Mouse (Mus musculus) limb, embryonic 12.5 days (tissue): Measurements from ENCODE around the gene Tfdp2. TPM values are rescaled to one million over a fixed set of nuclear protein-coding genes. Genes with fewer than 3 reads are reported as not detected.
A peak's percentile ranks its signal among the peaks of the same experiment; 100 is the strongest.
"Not testable (repeated sequence)": the region's sequence is repeated elsewhere in the genome, so short reads cannot be mapped to it uniquely, and the experiment has no call there.

ENCODE experiments used
- ATAC-seq: fragments of 200-750 bp; cut with Nextera tagmentation; 2 replicates; pipeline ENCODE4 v1.8.0; 2017; ENCODE audit warnings: low read depth, moderate TSS enrichment; ENCODE audit not compliant: insufficient number of reproducible peaks, insufficient read depth, low FRiP score, low TSS enrichment
- H3K27ac ChIP-seq: fragments of 300-500 bp; sonication (generic); 2 replicates; pipeline ENCODE4 v1.5.1; 2016; ENCODE audit warnings: mild to moderate bottlenecking, moderate library complexity
- H3K27me3 ChIP-seq: fragments of 300-500 bp; sonication (generic); 2 replicates; pipeline ENCODE4 v1.6.1; 2016; ENCODE audit warnings: mild to moderate bottlenecking, moderate library complexity
- H3K36me3 ChIP-seq: fragments of 300-500 bp; sonication (generic); 2 replicates; pipeline ENCODE4 v1.6.1; 2016; ENCODE audit warnings: mild to moderate bottlenecking, moderate library complexity
- H3K4me1 ChIP-seq: fragments of 300-500 bp; sonication (generic); replicated peaks from 2 replicates; pipeline ENCODE4 v1.6.1; 2016
- H3K4me2 ChIP-seq: fragments of 300-500 bp; sonication (generic); 2 replicates; pipeline ENCODE4 v1.6.1; 2016; ENCODE audit warnings: mild to moderate bottlenecking, moderate library complexity
- H3K4me3 ChIP-seq: fragments of 300-500 bp; sonication (generic); replicated peaks from 2 replicates; pipeline ENCODE4 v1.5.1; 2016; ENCODE audit warnings: mild to moderate bottlenecking
- H3K9ac ChIP-seq: fragments of 300-500 bp; sonication (generic); replicated peaks from 2 replicates; pipeline ENCODE4 v1.6.1; 2016; ENCODE audit warnings: mild to moderate bottlenecking, moderate library complexity
- H3K9me3 ChIP-seq: fragments of 300-500 bp; sonication (generic); 2 replicates; pipeline ENCODE4 v1.6.1; 2016; ENCODE audit warnings: mild to moderate bottlenecking, moderate library complexity
- WGBS: fragments of 180-500 bp; shearing (Covaris S2); methylation state at CpG from one replicate; pipeline ENCODE4 v1.1.7; 2016; 5-methylcytosine and 5-hydroxymethylcytosine counted together
- polyA plus RNA-seq: library from polyadenylated mRNA; unstranded; fragments of >200 nt; fragmentation: Nextera tagmentation; extraction: Ambion mirVana; gene quantifications from 2 replicates; pipeline ENCODE4 v1.2.1, GENCODE M21; 2016

Tfdp2 gene
- polyA plus RNA-seq = 58.0 and 60.7 TPM in 2 replicates

GRCm38 (mm10) chr9:96195885-96196622 lies at the start of gene Tfdp2:
TSS of gene Tfdp2 (plus strand) at chr9:96196275.
- peak; percentile 98 for ATAC-seq
- Histone ChIP-seq H3K9ac (peak within 1 kb of the TSS; percentile 85), H3K27ac (peak within 1 kb of the TSS; percentile 90), H3K36me3 (no peaks in the 10 kb centered on the region), H3K9me3 (no peaks in the 10 kb centered on the region), H3K4me3 (peak within 1 kb of the TSS; percentile 88), H3K4me2 (peak within 1 kb of the TSS; percentile 82), H3K4me1 (peaks cover 22% of the 10 kb centered on the region), H3K27me3 (no peaks in the 10 kb centered on the region)
- WGBS = under 1% methylated on average over 81 of the region's 81 CpGs

GRCm38 (mm10) chr9:96152801-96153200 lies 43.3 kb upstream of the Tfdp2 start:
- H3K4me1 ChIP-seq = no peaks in the 10 kb centered on the region
- H3K9me3 ChIP-seq = no peaks in the 10 kb centered on the region
- H3K27me3 ChIP-seq = no peaks in the 10 kb centered on the region
- H3K4me2 ChIP-seq = no peak overlapping the region
- 86% methylated on average over 7 of the region's 7 CpGs for WGBS
- no peak overlapping the region for H3K9ac ChIP-seq
- H3K36me3 ChIP-seq = peaks cover 18% of the 10 kb centered on the region
- no peak overlapping the region for H3K27ac ChIP-seq
- no peak overlapping the region for H3K4me3 ChIP-seq
- no peak for ATAC-seq

GRCm38 (mm10) chr9:96158431-96158830 lies 37.6 kb upstream of the Tfdp2 start:
- Histone ChIP-seq H3K4me3 (no peak overlapping the region), H3K4me1 (no peaks in the 10 kb centered on the region), H3K9ac (no peak overlapping the region), H3K27ac (no peak overlapping the region), H3K9me3 (no peaks in the 10 kb centered on the region), H3K4me2 (no peak overlapping the region), H3K27me3 (no peaks in the 10 kb centered on the region), H3K36me3 (peaks cover 18% of the 10 kb centered on the region)
- WGBS = 38% methylated on average over 4 of the region's 4 CpGs
- no peak for ATAC-seq

DNA sequence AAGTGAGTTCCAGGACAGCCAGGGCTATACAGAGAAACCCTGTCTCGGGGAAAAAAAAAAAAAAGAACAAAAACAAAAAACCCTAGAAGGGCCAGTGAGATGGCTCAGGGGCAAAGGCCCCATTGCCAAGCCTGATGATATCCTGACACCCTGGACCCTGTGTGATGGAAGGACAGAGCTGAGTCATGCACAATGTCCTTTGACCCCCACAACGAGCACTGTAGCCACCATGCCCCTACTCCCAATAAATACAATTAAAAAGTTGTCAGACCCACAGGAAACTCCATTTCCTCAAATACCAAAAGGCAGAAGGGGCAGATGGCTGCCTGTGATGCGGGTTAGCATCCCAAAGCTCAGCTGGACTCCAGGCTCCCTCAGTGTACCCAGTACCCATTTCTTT lies 37.0 kb upstream of the Tfdp2 start:
- WGBS = 77% methylated on average over 3 of the region's 3 CpGs
- Histone ChIP-seq H3K27me3 (no peaks in the 10 kb centered on the region), H3K4me2 (no peak overlapping the region), H3K36me3 (peaks cover 13% of the 10 kb centered on the region), H3K4me1 (no peaks in the 10 kb centered on the region), H3K4me3 (no peak overlapping the region), H3K9ac (no peak overlapping the region), H3K9me3 (no peaks in the 10 kb centered on the region), H3K27ac (no peak overlapping the region)
- ATAC-seq = no peak

- no peak overlapping the region for H3K9ac ChIP-seq
- H3K36me3 ChIP-seq = 0 out of 2 replicates have a peak, but pooled peaks cover 5% of the 10 kb centered on the region
- no peak overlapping the region for H3K4me2 ChIP-seq
- no peaks in the 10 kb centered on the region for H3K27me3 ChIP-seq
- H3K9me3 ChIP-seq = no peaks in the 10 kb centered on the region
- H3K27ac ChIP-seq = no peak overlapping the region
- WGBS = 85% methylated on average over 3 of the region's 3 CpGs
- no peak overlapping the region for H3K4me3 ChIP-seq
- no peaks in the 10 kb centered on the region for H3K4me1 ChIP-seq
- ATAC-seq = no peak
Observed at GRCm38 (mm10) chr9:96160767-96161166, 35.3 kb upstream of the Tfdp2 start.

DNA sequence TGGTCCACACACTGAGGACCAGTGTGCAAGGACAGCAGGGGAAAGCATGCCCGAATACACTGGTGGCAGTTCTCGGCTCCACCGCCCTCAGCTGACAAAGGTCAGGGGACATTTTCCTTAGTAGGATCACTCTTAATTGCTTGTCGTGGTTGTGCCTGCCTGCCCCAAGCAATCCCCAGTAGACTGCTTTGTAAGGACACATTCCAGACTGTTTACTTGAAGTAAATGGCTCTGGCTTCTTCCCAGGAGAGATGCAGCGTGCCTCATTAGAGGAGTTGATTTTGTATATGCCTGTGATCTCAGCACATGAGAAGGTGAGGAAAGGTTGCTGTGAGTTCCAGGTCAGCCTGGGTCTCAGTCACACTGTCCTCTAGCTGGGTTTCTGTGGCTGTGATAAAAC lies 33.7 kb upstream of the Tfdp2 start:
- H3K27ac ChIP-seq = no peak overlapping the region
- no peaks in the 10 kb centered on the region for H3K4me1 ChIP-seq
- ATAC-seq = no peak
- H3K4me3 ChIP-seq = no peak overlapping the region
- 0 out of 2 replicates have a peak, but pooled peaks cover 5% of the 10 kb centered on the region for H3K36me3 ChIP-seq
- H3K9ac ChIP-seq = no peak overlapping the region
- no peaks in the 10 kb centered on the region for H3K9me3 ChIP-seq
- 59% methylated on average over 5 of the region's 5 CpGs for WGBS
- no peak overlapping the region for H3K4me2 ChIP-seq
- no peaks in the 10 kb centered on the region for H3K27me3 ChIP-seq

DNA sequence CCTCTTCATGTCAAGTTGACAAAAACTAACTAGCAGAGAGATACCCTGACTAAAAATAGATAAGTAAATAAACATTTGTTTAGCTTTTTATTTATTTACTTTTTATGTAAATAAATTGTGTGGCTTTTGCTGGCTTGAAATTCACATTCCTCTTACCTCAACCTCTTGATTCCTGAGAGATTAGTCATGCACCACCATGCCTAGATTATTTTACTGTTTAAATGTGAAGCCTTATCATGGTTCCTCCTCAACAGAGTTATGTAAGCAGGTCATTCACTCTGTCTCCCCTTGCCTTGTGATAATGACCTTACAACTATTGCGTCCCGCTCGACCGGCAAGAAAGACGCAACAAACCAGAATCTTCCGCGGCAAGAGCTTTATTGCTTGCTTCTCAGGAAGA lies 32.6 kb upstream of the Tfdp2 start:
- H3K4me2 ChIP-seq = no peak overlapping the region
- no peak overlapping the region for H3K27ac ChIP-seq
- 0 out of 2 replicates have a peak, but pooled peaks cover 5% of the 10 kb centered on the region for H3K36me3 ChIP-seq
- H3K4me3 ChIP-seq = no peak overlapping the region
- no peak overlapping the region for H3K9ac ChIP-seq
- WGBS = 97% methylated on average over 7 of the region's 7 CpGs
- ATAC-seq = no peak
- no peaks in the 10 kb centered on the region for H3K9me3 ChIP-seq
- H3K27me3 ChIP-seq = no peaks in the 10 kb centered on the region
- H3K4me1 ChIP-seq = no peaks in the 10 kb centered on the region

DNA sequence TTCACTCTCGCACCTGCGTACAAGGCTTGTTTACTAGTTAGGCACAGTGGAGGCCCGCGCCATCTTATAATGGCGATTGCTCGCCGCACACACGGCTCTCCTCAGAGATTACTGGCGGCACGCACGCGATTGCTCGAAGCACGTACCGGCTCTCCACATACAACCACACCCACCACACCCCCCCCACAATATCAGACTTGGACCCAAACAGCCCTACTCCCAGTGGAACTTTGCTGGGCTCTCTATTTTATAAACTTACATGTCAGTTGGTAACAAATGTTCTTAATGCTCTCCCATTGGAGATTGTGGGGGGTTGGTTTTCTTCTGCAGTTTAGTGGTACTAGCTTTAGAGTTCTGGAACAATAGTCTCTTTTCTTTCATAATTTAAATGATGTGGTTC lies 32.1 kb upstream of the Tfdp2 start:
- H3K4me2 ChIP-seq, H3K27me3 ChIP-seq, H3K9me3 ChIP-seq, H3K4me3 ChIP-seq, H3K9ac ChIP-seq, H3K27ac ChIP-seq, ATAC-seq, H3K36me3 ChIP-seq, H3K4me1 ChIP-seq: not testable (repeated sequence)
- 95% methylated on average over 15 of the region's 15 CpGs for WGBS

DNA sequence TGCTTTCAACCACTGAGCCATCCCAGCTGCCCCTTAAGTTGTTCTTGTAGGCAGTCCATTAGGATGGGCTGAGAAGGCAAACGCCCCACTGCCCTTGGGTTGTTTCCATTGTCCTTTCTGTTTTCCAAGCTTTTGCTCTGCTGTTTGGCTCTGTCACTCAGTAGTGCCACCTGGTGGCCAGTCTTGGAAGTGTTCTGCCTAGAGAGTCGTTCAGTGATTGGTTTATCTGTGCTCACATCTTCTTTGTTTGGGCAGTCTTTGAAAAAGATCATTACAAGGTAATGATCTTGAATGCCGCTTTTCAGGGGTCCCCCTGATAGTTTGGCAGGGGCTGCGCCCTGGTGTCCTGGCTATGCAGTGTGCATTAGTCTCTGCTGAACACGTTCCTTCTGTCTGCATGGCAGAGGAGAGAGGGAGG lies 28.9 kb upstream of the Tfdp2 start:
- Histone ChIP-seq H3K27me3 (no peaks in the 10 kb centered on the region), H3K36me3 (0 out of 2 replicates have a peak, but pooled peaks cover 3% of the 10 kb centered on the region), H3K9ac (no peak overlapping the region), H3K4me2 (no peak overlapping the region), H3K27ac (no peak overlapping the region), H3K9me3 (no peaks in the 10 kb centered on the region), H3K4me3 (no peak overlapping the region), H3K4me1 (no peaks in the 10 kb centered on the region)
- ATAC-seq = no peak
- 40% methylated on average over 5 of the region's 5 CpGs for WGBS

DNA sequence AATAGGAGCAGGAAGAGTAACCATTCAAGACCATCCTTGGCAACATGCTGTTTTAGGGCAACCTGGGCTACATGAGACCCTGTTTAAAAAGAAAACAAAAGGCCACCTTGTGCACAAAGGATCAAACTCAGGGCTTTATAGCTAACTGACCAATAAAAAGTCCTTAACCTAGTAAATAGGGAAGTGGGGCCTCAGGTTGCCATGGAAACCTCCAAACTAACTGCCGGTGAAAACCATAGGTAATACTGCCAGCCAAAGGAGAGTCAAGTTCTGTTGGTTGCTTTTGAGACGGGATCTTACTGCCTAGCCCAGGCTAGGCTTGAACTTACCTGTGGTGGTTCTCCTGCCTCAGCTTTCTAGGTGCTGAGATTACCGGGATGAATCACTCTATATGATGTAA lies 25.5 kb upstream of the Tfdp2 start:
- no peak for ATAC-seq
- Histone ChIP-seq H3K4me1 (no peaks in the 10 kb centered on the region), H3K36me3 (peaks cover 3% of the 10 kb centered on the region; the same call in 1 of the 2 replicates), H3K4me3 (no peak overlapping the region), H3K27ac (no peak overlapping the region), H3K4me2 (no peak overlapping the region), H3K9ac (no peak overlapping the region), H3K9me3 (no peaks in the 10 kb centered on the region; the same call in 1 of the 2 replicates), H3K27me3 (no peaks in the 10 kb centered on the region)
- 52% methylated on average over 3 of the region's 3 CpGs for WGBS

- Histone ChIP-seq H3K4me2 (no peak overlapping the region), H3K4me1 (no peaks in the 10 kb centered on the region), H3K9me3 (no peaks in the 10 kb centered on the region), H3K9ac (no peak overlapping the region), H3K27me3 (no peaks in the 10 kb centered on the region), H3K36me3 (no peaks in the 10 kb centered on the region), H3K27ac (no peak overlapping the region), H3K4me3 (no peak overlapping the region)
- ATAC-seq = no peak
- WGBS = 83% methylated on average over 4 of the region's 4 CpGs
Observed at GRCm38 (mm10) chr9:96184909-96185308, 11.2 kb upstream of the Tfdp2 start.

GRCm38 (mm10) chr9:96186701-96187100 lies 9.4 kb upstream of the Tfdp2 start:
- H3K4me2 ChIP-seq = no peak overlapping the region
- ATAC-seq = no peak
- no peaks in the 10 kb centered on the region for H3K27me3 ChIP-seq
- H3K27ac ChIP-seq = no peak overlapping the region
- H3K4me1 ChIP-seq = no peaks in the 10 kb centered on the region
- no peak overlapping the region for H3K9ac ChIP-seq
- H3K9me3 ChIP-seq = no peaks in the 10 kb centered on the region
- 75% methylated on average over 7 of the region's 7 CpGs for WGBS
- no peak overlapping the region for H3K4me3 ChIP-seq
- H3K36me3 ChIP-seq = no peaks in the 10 kb centered on the region
